Mouse (Mus musculus): ENCODE measurements around the gene Actr1a. TPM values are rescaled to one million over a fixed set of nuclear protein-coding genes. Genes with fewer than 3 reads are reported as not detected.

Actr1a gene
- polyA plus RNA-seq, 1 experiment from 2014 or later = 320 TPM

DNA sequence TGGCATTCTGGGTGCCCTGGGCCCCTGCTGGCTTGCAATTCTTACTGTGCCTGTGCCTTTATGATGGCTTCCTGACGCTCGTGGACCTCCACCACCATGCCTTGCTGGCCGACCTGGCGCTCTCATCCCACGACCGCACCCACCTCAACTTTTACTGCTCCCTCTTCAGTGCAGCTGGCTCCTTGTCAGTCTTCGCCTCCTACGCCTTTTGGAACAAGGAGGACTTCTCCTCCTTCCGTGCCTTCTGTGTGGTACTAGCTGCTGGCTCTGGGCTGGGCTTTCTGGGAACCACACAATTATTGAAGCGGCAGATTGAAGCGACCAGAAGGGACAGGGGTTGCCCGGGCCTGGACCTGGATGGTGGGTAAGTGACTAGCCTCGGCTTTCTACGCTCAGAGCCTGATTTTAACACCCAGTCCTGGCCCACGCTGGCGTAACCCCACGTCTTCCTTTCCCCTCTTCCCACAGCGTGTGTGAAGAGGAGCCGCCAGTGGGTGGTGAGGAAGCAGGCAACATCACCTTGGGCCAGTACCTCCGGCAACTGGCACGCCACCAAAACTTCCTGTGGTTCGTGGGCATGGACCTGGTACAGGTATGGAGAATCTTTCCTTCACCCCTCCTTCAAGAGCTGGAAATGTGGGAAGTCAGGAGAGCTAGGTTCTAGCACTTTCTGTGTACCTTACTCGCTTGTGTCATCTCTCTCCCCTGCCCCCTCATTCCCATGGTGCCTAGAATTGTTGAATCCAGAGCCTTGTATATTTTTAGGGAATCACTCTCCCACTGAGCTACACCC lies 27.6 kb downstream of the Actr1a start:
- ATAC-seq (ENCODE audit: low read depth) = no peak
- no peak overlapping the region for H3K4me2 ChIP-seq (ENCODE audit: low read depth, low read length)
- no peak overlapping the region for H3K27ac ChIP-seq (ENCODE audit: low read depth, low read length)
- no peaks in the 10 kb centered on the region for H3K9me3 ChIP-seq (ENCODE audit: control insufficient read depth, low read length)
- H3K9ac ChIP-seq (replicated peaks; ENCODE audit: low read depth, low read length) = no peak overlapping the region
- no peak overlapping the region for H3K4me3 ChIP-seq (ENCODE audit: low read depth, low read length)
- H3K27me3 ChIP-seq (ENCODE audit: control insufficient read depth, insufficient read depth, low read length) = no peaks in the 10 kb centered on the region
- H3K4me1 ChIP-seq (ENCODE audit: control insufficient read depth, insufficient read depth, low read length) = no peaks in the 10 kb centered on the region
- 85% methylated on average over 23 of the region's 23 CpGs for WGBS
- no peaks in the 10 kb centered on the region for H3K36me3 ChIP-seq (ENCODE audit: control insufficient read depth, insufficient read depth, low read length)

DNA sequence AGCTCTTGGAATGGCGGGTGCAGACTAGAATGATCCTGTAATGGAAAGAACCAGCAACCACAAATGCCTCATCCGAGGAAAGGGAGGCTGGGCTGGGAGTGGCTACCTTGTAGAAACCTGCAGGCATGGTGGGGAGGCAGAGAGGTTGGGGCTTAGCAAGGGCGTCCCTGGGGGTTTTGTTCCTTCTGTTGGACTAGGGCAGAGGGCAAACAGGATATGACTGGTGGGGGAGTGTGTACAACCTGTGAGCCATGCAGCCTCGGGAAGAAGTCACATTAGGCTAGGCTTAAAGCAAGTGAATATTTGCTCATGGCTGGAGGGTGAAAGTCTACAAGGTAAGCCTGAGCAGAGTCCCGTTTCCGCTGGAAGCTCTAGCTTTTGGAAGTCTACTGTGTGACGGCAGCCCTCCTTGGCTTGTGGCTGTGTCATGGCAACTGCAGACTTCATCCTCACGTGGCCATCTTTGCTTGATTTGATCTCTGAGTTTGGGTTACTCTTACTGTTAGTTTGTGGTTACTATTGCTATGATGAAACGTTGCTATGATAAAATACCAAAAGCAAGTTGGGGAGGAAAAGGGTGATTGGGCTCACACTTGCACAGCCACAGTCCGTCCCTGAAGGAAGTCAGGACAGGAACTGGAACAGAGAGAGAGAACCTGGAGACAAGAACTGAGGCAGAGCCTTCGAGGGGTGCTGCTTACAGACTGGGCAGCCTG lies 32.1 kb downstream of the Actr1a start:
- Histone ChIP-seq H3K9me3 (ENCODE audit: control insufficient read depth, low read length) (no peaks in the 10 kb centered on the region), H3K36me3 (ENCODE audit: control insufficient read depth, insufficient read depth, low read length) (no peaks in the 10 kb centered on the region), H3K4me3 (ENCODE audit: low read depth, low read length) (no peak overlapping the region), H3K4me2 (ENCODE audit: low read depth, low read length) (no peak overlapping the region), H3K9ac (replicated peaks; ENCODE audit: low read depth, low read length) (no peak overlapping the region), H3K4me1 (ENCODE audit: control insufficient read depth, insufficient read depth, low read length) (no peaks in the 10 kb centered on the region), H3K27ac (ENCODE audit: low read depth, low read length) (no peak overlapping the region), H3K27me3 (ENCODE audit: control insufficient read depth, insufficient read depth, low read length) (no peaks in the 10 kb centered on the region)
- 87% methylated on average over 11 of the region's 11 CpGs for WGBS
- ATAC-seq (ENCODE audit: low read depth) = no peak

DNA sequence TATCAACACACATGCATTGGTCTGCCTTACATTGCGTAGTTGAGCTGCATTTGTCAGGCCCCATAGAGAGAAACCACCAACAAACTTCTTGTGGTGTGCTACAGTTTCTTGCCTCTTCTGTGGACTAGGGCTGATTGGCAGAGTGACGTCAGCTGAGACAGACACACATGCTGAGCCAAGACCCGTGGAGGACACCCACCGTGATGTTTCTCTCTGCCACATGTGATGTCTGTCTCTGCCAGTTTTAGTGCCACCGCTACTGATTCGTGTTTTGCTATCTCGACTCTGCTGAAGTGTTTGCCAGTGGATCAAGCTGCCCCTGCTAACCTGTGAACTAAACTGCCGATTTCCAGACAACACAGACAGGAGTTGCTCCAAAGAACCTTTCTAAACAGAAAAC lies 33.4 kb downstream of the Actr1a start:
- H3K9ac ChIP-seq (replicated peaks; ENCODE audit: low read depth, low read length) = no peak overlapping the region
- H3K27ac ChIP-seq (ENCODE audit: low read depth, low read length) = no peak overlapping the region
- H3K4me2 ChIP-seq (ENCODE audit: low read depth, low read length) = no peak overlapping the region
- no peak for ATAC-seq (ENCODE audit: low read depth)
- H3K36me3 ChIP-seq (ENCODE audit: control insufficient read depth, insufficient read depth, low read length) = no peaks in the 10 kb centered on the region
- H3K4me3 ChIP-seq (ENCODE audit: low read depth, low read length) = no peak overlapping the region
- no peaks in the 10 kb centered on the region for H3K27me3 ChIP-seq (ENCODE audit: control insufficient read depth, insufficient read depth, low read length)
- 83% methylated on average over 8 of the region's 8 CpGs for WGBS
- H3K4me1 ChIP-seq (ENCODE audit: control insufficient read depth, insufficient read depth, low read length) = no peaks in the 10 kb centered on the region; the same call in 1 of the 2 replicates
- no peaks in the 10 kb centered on the region for H3K9me3 ChIP-seq (ENCODE audit: control insufficient read depth, low read length)

DNA sequence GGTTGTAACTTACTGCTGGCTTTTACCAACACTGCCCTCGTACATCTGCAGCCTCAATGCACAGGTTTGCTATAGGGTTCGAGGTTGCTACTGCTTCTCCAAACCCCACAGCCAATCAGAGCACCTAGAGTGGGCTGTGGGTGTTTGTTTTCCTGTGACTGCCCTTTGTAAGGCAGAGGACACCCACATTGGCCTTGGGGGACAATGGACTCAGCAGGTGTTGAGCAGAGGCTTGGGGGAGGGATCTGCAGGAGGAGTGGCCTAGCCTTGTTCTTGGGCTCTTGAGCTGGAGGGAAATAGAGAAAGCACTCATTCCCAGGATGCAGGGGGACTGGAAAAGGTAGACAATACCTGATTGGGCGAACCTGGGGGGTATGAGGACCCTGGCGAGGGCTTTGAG lies 37.2 kb downstream of the Actr1a start:
- ATAC-seq (ENCODE audit: low read depth) = no peak
- no peak overlapping the region for H3K4me3 ChIP-seq (ENCODE audit: low read depth, low read length)
- 64% methylated on average over 4 of the region's 4 CpGs for WGBS

DNA sequence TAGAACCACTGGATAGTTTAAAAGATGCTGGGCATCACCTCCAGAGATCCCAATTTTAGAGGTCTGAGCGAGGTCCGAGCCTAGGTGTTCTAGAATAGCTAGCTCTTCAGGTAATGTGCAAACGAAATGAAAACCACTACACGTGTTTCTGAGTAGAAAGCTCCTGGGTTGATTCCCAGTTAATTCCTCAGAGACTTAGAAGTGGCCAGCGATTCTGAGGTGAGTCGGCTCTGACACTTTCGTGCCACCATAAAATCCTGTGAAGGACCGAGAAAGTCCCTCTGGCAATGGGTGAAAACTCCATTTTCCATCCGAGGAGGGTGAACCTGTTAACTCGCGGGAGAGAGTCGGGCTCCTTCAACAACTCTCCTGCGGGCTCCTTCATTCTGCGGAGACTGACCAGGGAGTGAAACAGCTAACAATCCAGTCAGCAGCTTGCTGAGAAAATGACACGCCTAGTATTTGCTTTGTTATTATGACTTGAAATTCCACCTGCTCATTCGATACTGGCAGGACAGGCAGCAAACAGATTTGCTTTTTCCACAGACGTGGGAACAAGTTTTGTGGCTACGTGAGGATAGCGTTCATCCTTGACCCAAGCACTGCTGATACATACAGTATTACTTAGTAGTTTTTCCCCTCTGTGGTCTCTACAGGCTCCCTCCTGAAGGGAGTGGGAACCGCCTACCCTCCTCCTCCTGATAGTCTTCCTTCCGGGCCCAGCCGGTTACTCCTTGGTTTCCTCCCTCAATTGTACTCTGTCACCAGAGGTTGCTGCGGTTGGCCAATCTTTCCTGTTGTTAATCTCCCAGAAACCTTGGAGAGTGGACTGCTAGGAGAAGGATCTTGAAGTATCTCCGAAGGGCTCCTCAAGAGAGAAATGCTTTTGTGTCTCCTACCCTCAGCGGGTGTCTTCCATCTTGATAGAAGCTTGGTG lies 37.9 kb downstream of the Actr1a start:
- WGBS = 19% methylated on average over 25 of the region's 25 CpGs
- 0 out of 2 replicates have a peak, but pooled peaks have one; percentile 15 for ATAC-seq (ENCODE audit: low read depth)
- H3K36me3 ChIP-seq (ENCODE audit: control insufficient read depth, insufficient read depth, low read length) = no peaks in the 10 kb centered on the region
- no peaks in the 10 kb centered on the region for H3K9me3 ChIP-seq (ENCODE audit: control insufficient read depth, low read length)
- peak overlapping the region; percentile 50 for H3K4me3 ChIP-seq (ENCODE audit: low read depth, low read length)
- peak overlapping the region; percentile 79 for H3K4me2 ChIP-seq (ENCODE audit: low read depth, low read length)
- no peaks in the 10 kb centered on the region; the same call in 1 of the 2 replicates for H3K4me1 ChIP-seq (ENCODE audit: control insufficient read depth, insufficient read depth, low read length)
- H3K27me3 ChIP-seq (ENCODE audit: control insufficient read depth, insufficient read depth, low read length) = no peaks in the 10 kb centered on the region
- peak overlapping the region; percentile 63; the same call in 1 of the 2 replicates for H3K9ac ChIP-seq (replicated peaks; ENCODE audit: low read depth, low read length)
- H3K27ac ChIP-seq (ENCODE audit: low read depth, low read length) = no peak overlapping the region

More for the DNA sequence above, 37.2 kb downstream of the Actr1a start:
- Histone ChIP-seq H3K4me2 (ENCODE audit: low read depth, low read length) (no peak overlapping the region), H3K36me3 (ENCODE audit: control insufficient read depth, insufficient read depth, low read length) (no peaks in the 10 kb centered on the region), H3K9ac (replicated peaks; ENCODE audit: low read depth, low read length) (no peak overlapping the region), H3K9me3 (ENCODE audit: control insufficient read depth, low read length) (no peaks in the 10 kb centered on the region), H3K4me1 (ENCODE audit: control insufficient read depth, insufficient read depth, low read length) (no peaks in the 10 kb centered on the region; the same call in 1 of the 2 replicates), H3K27ac (ENCODE audit: low read depth, low read length) (no peak overlapping the region), H3K27me3 (ENCODE audit: control insufficient read depth, insufficient read depth, low read length) (no peaks in the 10 kb centered on the region)

DNA sequence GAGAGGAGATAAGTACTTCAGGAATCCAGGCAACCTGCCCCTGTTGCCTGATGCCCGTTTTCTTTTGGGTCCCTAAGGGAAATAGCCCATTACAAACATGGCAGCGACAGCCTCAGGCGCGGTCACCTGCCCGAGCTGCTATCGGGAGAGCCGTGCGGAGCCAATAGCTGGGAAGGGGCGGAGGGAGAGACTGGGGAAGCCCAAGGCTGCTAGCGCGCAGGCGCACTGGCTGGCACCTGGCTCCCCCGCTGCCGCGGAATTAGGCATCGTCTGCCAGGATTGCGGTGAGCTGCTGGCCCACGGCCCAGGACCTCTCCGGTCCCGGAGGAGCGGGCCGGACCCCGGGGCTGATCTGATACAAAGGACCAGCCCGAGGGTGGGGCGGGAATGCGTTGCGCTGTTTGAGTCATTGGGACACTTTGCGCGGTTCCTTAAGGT lies 38.8 kb downstream of the Actr1a start:
- no peaks in the 10 kb centered on the region for H3K27me3 ChIP-seq (ENCODE audit: control insufficient read depth, insufficient read depth, low read length)
- WGBS = under 1% methylated on average over 29 of the region's 29 CpGs
- H3K27ac ChIP-seq (ENCODE audit: low read depth, low read length) = no peak overlapping the region
- H3K9ac ChIP-seq (replicated peaks; ENCODE audit: low read depth, low read length) = peak overlapping the region; percentile 63
- no peaks in the 10 kb centered on the region for H3K9me3 ChIP-seq (ENCODE audit: control insufficient read depth, low read length)
- peak overlapping the region; percentile 50 for H3K4me3 ChIP-seq (ENCODE audit: low read depth, low read length)
- peak; percentile 93 for ATAC-seq (ENCODE audit: low read depth)
- peak overlapping the region; percentile 79 for H3K4me2 ChIP-seq (ENCODE audit: low read depth, low read length)
- no peaks in the 10 kb centered on the region; the same call in 1 of the 2 replicates for H3K4me1 ChIP-seq (ENCODE audit: control insufficient read depth, insufficient read depth, low read length)
- no peaks in the 10 kb centered on the region for H3K36me3 ChIP-seq (ENCODE audit: control insufficient read depth, insufficient read depth, low read length)

DNA sequence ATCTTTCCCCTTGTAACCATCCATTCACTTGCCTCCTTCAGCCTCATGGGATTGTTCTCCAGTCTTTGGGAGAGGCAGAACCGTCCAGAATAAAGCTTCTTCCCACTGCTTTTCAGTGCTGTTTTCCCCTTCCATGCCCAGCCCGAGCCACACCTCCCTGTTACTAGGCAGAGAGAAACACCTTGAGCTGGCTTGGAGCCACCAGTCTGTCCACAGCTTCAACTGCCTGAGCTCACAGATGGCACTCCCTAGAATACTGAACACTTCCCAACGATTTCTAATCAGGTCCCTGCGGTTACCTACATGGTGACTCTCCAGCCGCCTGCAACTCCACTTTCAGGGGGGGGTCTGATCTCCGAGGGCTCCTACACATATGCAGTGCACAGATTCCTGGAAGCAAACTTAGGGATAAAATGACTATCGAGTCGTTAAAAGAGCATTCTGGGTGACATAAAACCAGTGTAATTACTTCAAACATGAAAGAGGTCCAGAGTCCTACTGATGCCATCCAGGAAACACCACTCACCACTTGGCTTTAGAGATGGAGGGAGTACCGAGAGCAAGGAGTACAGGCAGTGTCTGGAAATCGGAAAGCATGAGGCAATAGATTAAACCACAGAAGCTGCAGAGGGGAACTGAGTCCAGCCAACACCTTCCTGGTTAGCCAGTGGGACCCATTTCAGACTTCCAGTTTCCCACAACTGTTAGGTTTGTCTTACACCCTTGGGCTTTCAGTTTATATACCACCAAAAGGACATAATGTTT lies 45.2 kb downstream of the Actr1a start, which contains the start of gene 2310034G01Rik:
2310034G01Rik (minus strand) TSS at position 135 of the 765 bp plus-strand sequence.
- H3K4me3 ChIP-seq (ENCODE audit: low read depth, low read length) = peak within 1 kb of the TSS; percentile 69
- H3K9me3 ChIP-seq (ENCODE audit: control insufficient read depth, low read length) = no peaks in the 10 kb centered on the region
- H3K36me3 ChIP-seq (ENCODE audit: control insufficient read depth, insufficient read depth, low read length) = no peaks in the 10 kb centered on the region
- H3K4me2 ChIP-seq (ENCODE audit: low read depth, low read length) = peak within 1 kb of the TSS; percentile 90
- no peaks in the 10 kb centered on the region; the same call in 1 of the 2 replicates for H3K27me3 ChIP-seq (ENCODE audit: control insufficient read depth, insufficient read depth, low read length)
- peaks cover 12% of the 10 kb centered on the region for H3K4me1 ChIP-seq (ENCODE audit: control insufficient read depth, insufficient read depth, low read length)
- ATAC-seq (ENCODE audit: low read depth) = no peak
- WGBS = 66% methylated on average over 10 of the region's 10 CpGs
- H3K27ac ChIP-seq (ENCODE audit: low read depth, low read length) = peak within 1 kb of the TSS; percentile 94
- peak within 1 kb of the TSS; percentile 88 for H3K9ac ChIP-seq (replicated peaks; ENCODE audit: low read depth, low read length)

DNA sequence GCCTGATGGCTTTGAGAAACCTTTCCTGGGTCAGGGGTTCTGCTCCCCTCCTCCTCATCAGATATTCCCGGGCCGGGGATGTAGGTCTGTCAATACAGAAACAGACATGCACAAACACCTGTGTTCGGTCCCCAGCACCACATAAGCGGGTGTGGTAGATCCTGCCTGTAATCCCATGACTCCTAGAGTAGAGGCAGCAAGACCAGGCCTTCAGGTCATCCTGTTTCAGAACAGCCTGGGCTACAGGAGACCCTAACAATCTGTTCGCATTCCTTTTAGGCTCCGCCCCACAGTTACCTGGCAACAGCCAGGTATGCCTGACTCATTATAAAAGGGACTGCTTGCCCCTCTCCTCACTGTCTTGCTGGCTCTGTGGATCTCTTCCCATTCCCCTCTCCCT lies 46.0 kb downstream of the Actr1a start:
- Histone ChIP-seq H3K36me3 (ENCODE audit: control insufficient read depth, insufficient read depth, low read length) (no peaks in the 10 kb centered on the region), H3K27ac (ENCODE audit: low read depth, low read length) (no peak overlapping the region), H3K9me3 (ENCODE audit: control insufficient read depth, low read length) (no peaks in the 10 kb centered on the region), H3K27me3 (ENCODE audit: control insufficient read depth, insufficient read depth, low read length) (no peaks in the 10 kb centered on the region; the same call in 1 of the 2 replicates), H3K4me1 (ENCODE audit: control insufficient read depth, insufficient read depth, low read length) (peaks cover 12% of the 10 kb centered on the region), H3K9ac (replicated peaks; ENCODE audit: low read depth, low read length) (peak overlapping the region; percentile 88), H3K4me2 (ENCODE audit: low read depth, low read length) (peak overlapping the region; percentile 90), H3K4me3 (ENCODE audit: low read depth, low read length) (peak overlapping the region; percentile 69)
- WGBS = 31% methylated on average over 6 of the region's 6 CpGs
- 0 out of 2 replicates have a peak, but pooled peaks have one; percentile 9 for ATAC-seq (ENCODE audit: low read depth)

Measured in neural tube, embryonic 14.5 days (tissue).